Mouse (Mus musculus) liver, embryonic 14.5 days (tissue): ENCODE measurements around the gene Napsa. TPM values are rescaled to one million over a fixed set of nuclear protein-coding genes. Genes with fewer than 3 reads are reported as not detected.

ENCODE experiments used
- ATAC-seq: fragments of 200-750 bp; cut with Nextera tagmentation; 2 replicates; pipeline ENCODE4 v1.8.0; 2017; ENCODE audit warnings: moderate number of reproducible peaks, mild to moderate bottlenecking, moderate library complexity; ENCODE audit not compliant: insufficient read depth
- DNase-seq, 3 experiments: peaks; one replicate each; pipeline ENCODE4 v3.0.0-alpha.2; 2012 to 2013; ENCODE audit warnings: low read depth in 3 of 3, low spot score in 3 of 3
- H3K27ac ChIP-seq: fragments of 300-500 bp; sonication (generic); 2 replicates; pipeline ENCODE4 v1.5.1; 2014; ENCODE audit warnings: moderate library complexity, mild to moderate bottlenecking, control low read depth, inconsistent platforms
- H3K27me3 ChIP-seq: fragments of 300-500 bp; sonication (generic); 2 replicates; pipeline ENCODE4 v1.6.1; 2014; ENCODE audit warnings: mild to moderate bottlenecking, low read length, moderate library complexity; ENCODE audit not compliant: control insufficient read depth, insufficient read depth
- H3K36me3 ChIP-seq: fragments of 300-500 bp; sonication (generic); replicated peaks from 2 replicates; pipeline ENCODE4 v1.6.1; 2014; ENCODE audit warnings: low read depth; ENCODE audit not compliant: control insufficient read depth, insufficient read depth
- H3K4me1 ChIP-seq, 2 experiments: fragments of 200-500 bp in 1 of 2; fragments of 300-500 bp in 1 of 2; sonication (generic) in 1 of 2; replicated peaks; 2 replicates each; pipeline ENCODE4 v1.6.1; 2012 to 2014; ENCODE audit warnings: antibody characterized with exemption in 1 of 2, inconsistent platforms in 1 of 2, low read length in 1 of 2; ENCODE audit not compliant: control insufficient read depth in 2 of 2, insufficient read depth in 2 of 2
- H3K4me2 ChIP-seq: fragments of 300-500 bp; sonication (generic); 2 replicates; pipeline ENCODE4 v1.6.1; 2014; ENCODE audit warnings: low read depth, mild to moderate bottlenecking, control low read depth, moderate library complexity
- H3K4me3 ChIP-seq, 2 experiments: fragments of 200-500 bp in 1 of 2; fragments of 300-500 bp in 1 of 2; sonication (generic) in 1 of 2; 2 replicates each; pipeline ENCODE4 v1.5.1; 2012 to 2014; ENCODE audit warnings: low read depth in 2 of 2, low read length in 2 of 2, mild to moderate bottlenecking in 2 of 2, control low read depth in 1 of 2, inconsistent platforms in 1 of 2, moderate library complexity in 1 of 2; ENCODE audit not compliant: insufficient read depth in 1 of 2
- H3K9ac ChIP-seq: fragments of 300-500 bp; sonication (generic); replicated peaks from 2 replicates; pipeline ENCODE4 v1.6.1; 2014; ENCODE audit warnings: mild to moderate bottlenecking, control low read depth, moderate library complexity
- H3K9me3 ChIP-seq: fragments of 300-500 bp; sonication (generic); 2 replicates; pipeline ENCODE4 v1.6.1; 2016; ENCODE audit warnings: low read length, mixed read lengths; ENCODE audit not compliant: control insufficient read depth
- CTCF ChIP-seq: IDR thresholded peaks from 2 replicates; pipeline ENCODE4 v1.5.1; 2016; ENCODE audit warnings: antibody characterized with exemption, low read depth, control low read depth
- EP300 ChIP-seq: IDR thresholded peaks from 2 replicates; pipeline ENCODE4 v1.6.1; 2016; ENCODE audit warnings: antibody characterized with exemption, low read depth
- WGBS: fragments of 180-500 bp; shearing (Covaris S2); extraction: QIAGEN DNeasy Blood & Tissue Kit; methylation state at CpG from one replicate; pipeline ENCODE4 v1.1.7; 2014; ENCODE audit not compliant: insufficient replicate concordance; 5-methylcytosine and 5-hydroxymethylcytosine counted together
- polyA plus RNA-seq, 2 experiments: library from polyadenylated mRNA; depleted of rRNA in 1 of 2; stranded (reverse) in 1 of 2; unstranded in 1 of 2; fragments of >200 nt; fragmentation: Nextera tagmentation in 1 of 2; extraction: Ambion mirVana in 1 of 2; gene quantifications; 2 replicates each; pipeline versions ENCODE4 v1.2.1 to v1.2.3; 2012 to 2014

Napsa gene
- polyA plus RNA-seq, 2 experiments = 5.8 to 8.6 TPM

DNA sequence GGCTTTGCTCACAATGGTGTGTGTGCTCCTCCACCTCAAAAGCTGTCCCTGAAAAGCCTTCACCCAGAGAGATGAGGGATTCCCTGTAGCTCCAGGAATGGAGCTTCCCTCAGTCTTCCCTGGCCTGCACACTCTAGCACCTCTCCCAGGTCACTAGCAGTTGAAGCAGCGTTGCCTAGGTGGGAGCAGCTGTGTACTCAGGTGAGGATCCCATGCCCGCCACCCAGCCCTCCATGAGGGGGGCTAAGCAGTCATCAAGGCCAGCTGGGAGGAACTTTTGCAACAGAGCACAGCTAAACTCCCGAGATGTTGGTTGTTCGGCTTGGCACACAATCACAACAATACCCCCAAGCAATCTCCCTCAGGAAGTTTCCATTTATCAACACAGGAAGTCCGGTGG lies 10.5 kb downstream of the Napsa start:
- DNase-seq (no peak), ATAC-seq (no peak)
- no peaks in the 10 kb centered on the region for H3K36me3 ChIP-seq
- WGBS = 37% methylated on average over 5 of the region's 5 CpGs
- H3K4me2 ChIP-seq = no peak overlapping the region
- no peaks in the 10 kb centered on the region for H3K4me1 ChIP-seq
- TF ChIP-seq CTCF = no peak
- TF ChIP-seq EP300 = no peak
- no peaks in the 10 kb centered on the region for H3K9me3 ChIP-seq
- H3K9ac ChIP-seq = no peak overlapping the region
- H3K27me3 ChIP-seq = peaks cover 27% of the 10 kb centered on the region
- H3K4me3 ChIP-seq = no peak overlapping the region
- H3K27ac ChIP-seq = no peak overlapping the region

- no peak overlapping the region for H3K4me2 ChIP-seq
- no peaks in the 10 kb centered on the region for H3K9me3 ChIP-seq
- no peaks in the 10 kb centered on the region for H3K36me3 ChIP-seq
- no peak overlapping the region for H3K27ac ChIP-seq
- H3K9ac ChIP-seq = no peak overlapping the region
- H3K27me3 ChIP-seq = peaks cover 32% of the 10 kb centered on the region
- WGBS = 48% methylated on average over 1 of the region's 1 CpGs
- TF ChIP-seq CTCF (no peak), EP300 (no peak)
- DNase-seq (no peak), ATAC-seq (no peak)
- no peak overlapping the region for H3K4me3 ChIP-seq
- no peaks in the 10 kb centered on the region for H3K4me1 ChIP-seq
Measured at GRCm38 (mm10) chr7:44583146-44583545, 11.0 kb downstream of the Napsa start.

GRCm38 (mm10) chr7:44584265-44584804 lies 12.2 kb downstream of the Napsa start:
- no peak overlapping the region for H3K4me2 ChIP-seq
- ATAC-seq = no peak
- H3K27me3 ChIP-seq = peaks cover 43% of the 10 kb centered on the region

GRCm38 (mm10) chr7:44584921-44585320 lies 12.7 kb downstream of the Napsa start:
- Histone ChIP-seq H3K4me2 (no peak overlapping the region), H3K36me3 (no peaks in the 10 kb centered on the region), H3K4me3 (no peak overlapping the region), H3K27ac (no peak overlapping the region), H3K9me3 (no peaks in the 10 kb centered on the region), H3K9ac (no peak overlapping the region), H3K27me3 (peaks cover 49% of the 10 kb centered on the region), H3K4me1 (no peaks in the 10 kb centered on the region; a peak in 1 of 4 replicates)
- ATAC-seq (no peak), DNase-seq (no peak)
- no peak for TF ChIP-seq EP300
- TF ChIP-seq CTCF = no peak
- WGBS = 56% methylated on average over 6 of the region's 6 CpGs

More at GRCm38 (mm10) chr7:44584265-44584804, 12.2 kb downstream of the Napsa start:
- Histone ChIP-seq H3K27ac (no peak overlapping the region), H3K9me3 (no peaks in the 10 kb centered on the region), H3K9ac (no peak overlapping the region), H3K4me3 (no peak overlapping the region), H3K36me3 (no peaks in the 10 kb centered on the region), H3K4me1 (no peaks in the 10 kb centered on the region; a peak in 1 of 4 replicates)
- 44% methylated on average over 4 of the region's 4 CpGs for WGBS
- TF ChIP-seq CTCF (no peak), EP300 (no peak)
- no peak for DNase-seq

DNA sequence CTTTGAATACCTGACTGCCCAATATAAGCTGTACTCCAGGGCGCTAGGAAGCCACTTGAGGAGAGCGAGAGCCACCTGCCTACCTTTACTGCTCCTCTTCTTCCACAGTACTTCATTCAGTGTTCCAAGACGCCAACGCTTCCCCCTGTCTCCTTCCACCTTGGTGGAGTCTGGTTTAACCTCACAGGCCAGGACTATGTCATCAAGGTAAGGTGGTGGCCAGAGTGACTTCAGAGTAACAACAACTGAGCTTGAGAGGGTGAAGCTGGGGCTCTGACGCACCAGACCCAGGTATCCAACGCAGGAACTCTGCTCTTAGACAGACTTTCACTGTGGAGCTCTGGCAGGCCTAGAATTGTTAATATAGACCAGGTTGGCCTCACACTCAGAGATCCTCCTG lies 13.4 kb downstream of the Napsa start:
- ATAC-seq (no peak), DNase-seq (no peak)
- Histone ChIP-seq H3K27ac (no peak overlapping the region), H3K4me3 (no peak overlapping the region), H3K27me3 (peaks cover 56% of the 10 kb centered on the region), H3K9ac (no peak overlapping the region), H3K36me3 (no peaks in the 10 kb centered on the region), H3K9me3 (no peaks in the 10 kb centered on the region), H3K4me2 (no peak overlapping the region), H3K4me1 (peaks cover 0 to 1% of the 10 kb centered on the region in 2 experiments; a peak in 1 of 4 replicates)
- WGBS = 73% methylated on average over 6 of the region's 6 CpGs
- no peak for TF ChIP-seq CTCF
- no peak for TF ChIP-seq EP300
